Mouse (Mus musculus): ENCODE data around the gene Blvrb. TPM values are rescaled to one million over a fixed set of nuclear protein-coding genes. Genes with fewer than 3 reads are reported as not detected.

The Blvrb gene
- polyA plus RNA-seq, 1 experiment, result 25.2 TPM

- TF ChIP-seq CTCF (IDR thresholded peaks at IDR 0.05; ENCODE audit: borderline replicate concordance, insufficient read depth, low read depth, low read length) (no peak), POLR2A (IDR thresholded peaks at IDR 0.05; ENCODE audit: borderline replicate concordance, insufficient read depth, low read length) (no peak)
- no peak for DNase-seq
- 78% methylated on average over 7 of the region's 7 CpGs for WGBS
- no peaks in the 10 kb centered on the region for H3K27me3 ChIP-seq (ENCODE audit: control insufficient read depth, insufficient read depth, low read length)
- no peak overlapping the region for H3K4me3 ChIP-seq (replicated peaks; ENCODE audit: insufficient read depth, low read depth, low read length)
- H3K27ac ChIP-seq (ENCODE audit: insufficient read depth, low read length), result no peak overlapping the region
- H3K4me1 ChIP-seq (ENCODE audit: control insufficient read depth, insufficient read depth, low read length), result no peaks in the 10 kb centered on the region; the same call in 1 of the 2 replicates
Observed at GRCm38 (mm10) chr7:27478561-27478960, 30.8 kb downstream of the Blvrb start.

GRCm38 (mm10) chr7:27479750-27480149 is 32.0 kb downstream of the Blvrb start:
- no peak for DNase-seq
- no peak overlapping the region for H3K27ac ChIP-seq (ENCODE audit: insufficient read depth, low read length)
- no peak for TF ChIP-seq CTCF (IDR thresholded peaks at IDR 0.05; ENCODE audit: borderline replicate concordance, insufficient read depth, low read depth, low read length)
- TF ChIP-seq POLR2A (IDR thresholded peaks at IDR 0.05; ENCODE audit: borderline replicate concordance, insufficient read depth, low read length), result no peak
- WGBS, result 88% methylated on average over 1 of the region's 1 CpGs
- H3K4me3 ChIP-seq (replicated peaks; ENCODE audit: insufficient read depth, low read depth, low read length), result no peak overlapping the region
- no peaks in the 10 kb centered on the region; the same call in 1 of the 2 replicates for H3K4me1 ChIP-seq (ENCODE audit: control insufficient read depth, insufficient read depth, low read length)
- H3K27me3 ChIP-seq (ENCODE audit: control insufficient read depth, insufficient read depth, low read length), result no peaks in the 10 kb centered on the region

GRCm38 (mm10) chr7:27480506-27480905 is 32.7 kb downstream of the Blvrb start:
- H3K27me3 ChIP-seq (ENCODE audit: control insufficient read depth, insufficient read depth, low read length), result no peaks in the 10 kb centered on the region
- no peaks in the 10 kb centered on the region; the same call in 1 of the 2 replicates for H3K4me1 ChIP-seq (ENCODE audit: control insufficient read depth, insufficient read depth, low read length)
- WGBS, result 85% methylated on average over 3 of the region's 3 CpGs
- no peak for TF ChIP-seq CTCF (IDR thresholded peaks at IDR 0.05; ENCODE audit: borderline replicate concordance, insufficient read depth, low read depth, low read length)
- TF ChIP-seq POLR2A (IDR thresholded peaks at IDR 0.05; ENCODE audit: borderline replicate concordance, insufficient read depth, low read length), result no peak
- no peak for DNase-seq
- no peak overlapping the region; the same call in 1 of the 2 replicates for H3K27ac ChIP-seq (ENCODE audit: insufficient read depth, low read length)
- H3K4me3 ChIP-seq (replicated peaks; ENCODE audit: insufficient read depth, low read depth, low read length), result no peak overlapping the region

- H3K4me3 ChIP-seq (replicated peaks; ENCODE audit: insufficient read depth, low read depth, low read length), result peak overlapping the region; percentile 58
- H3K27ac ChIP-seq (ENCODE audit: insufficient read depth, low read length), result no peak overlapping the region; the same call in 1 of the 2 replicates
- H3K4me1 ChIP-seq (ENCODE audit: control insufficient read depth, insufficient read depth, low read length), result no peaks in the 10 kb centered on the region
- H3K27me3 ChIP-seq (ENCODE audit: control insufficient read depth, insufficient read depth, low read length), result no peaks in the 10 kb centered on the region
- 19% methylated on average over 11 of the region's 11 CpGs for WGBS
- no peak for DNase-seq
- TF ChIP-seq CTCF (IDR thresholded peaks at IDR 0.05; ENCODE audit: borderline replicate concordance, insufficient read depth, low read depth, low read length) (no peak), POLR2A (IDR thresholded peaks at IDR 0.05; ENCODE audit: borderline replicate concordance, insufficient read depth, low read length) (no peak)
Observed at GRCm38 (mm10) chr7:27480927-27481626, 33.3 kb downstream of the Blvrb start.

- Histone ChIP-seq H3K4me3 (replicated peaks; ENCODE audit: insufficient read depth, low read depth, low read length) (peak overlapping the region; percentile 58), H3K27ac (ENCODE audit: insufficient read depth, low read length) (peak overlapping the region; percentile 86), H3K27me3 (ENCODE audit: control insufficient read depth, insufficient read depth, low read length) (no peaks in the 10 kb centered on the region), H3K4me1 (ENCODE audit: control insufficient read depth, insufficient read depth, low read length) (no peaks in the 10 kb centered on the region)
- 1% methylated on average over 10 of the region's 12 CpGs for WGBS
- TF ChIP-seq POLR2A (IDR thresholded peaks at IDR 0.05; ENCODE audit: borderline replicate concordance, insufficient read depth, low read length) (peak; percentile 58; the same call in 1 of the 2 replicates), CTCF (IDR thresholded peaks at IDR 0.05; ENCODE audit: borderline replicate concordance, insufficient read depth, low read depth, low read length) (no peak)
- DNase-seq, result peak; percentile 79 to 85
Observed at GRCm38 (mm10) chr7:27481627-27481969, 33.8 kb downstream of the Blvrb start.

- 88% methylated on average over 4 of the region's 4 CpGs for WGBS
- Histone ChIP-seq H3K4me3 (replicated peaks; ENCODE audit: insufficient read depth, low read depth, low read length) (no peak overlapping the region), H3K27me3 (ENCODE audit: control insufficient read depth, insufficient read depth, low read length) (no peaks in the 10 kb centered on the region), H3K4me1 (ENCODE audit: control insufficient read depth, insufficient read depth, low read length) (peaks cover 7% of the 10 kb centered on the region; the same call in 1 of the 2 replicates), H3K27ac (ENCODE audit: insufficient read depth, low read length) (no peak overlapping the region)
- DNase-seq, result no peak
- no peak for TF ChIP-seq CTCF (IDR thresholded peaks at IDR 0.05; ENCODE audit: borderline replicate concordance, insufficient read depth, low read depth, low read length)
- no peak for TF ChIP-seq POLR2A (IDR thresholded peaks at IDR 0.05; ENCODE audit: borderline replicate concordance, insufficient read depth, low read length)
Observed at GRCm38 (mm10) chr7:27483860-27484259, 36.1 kb downstream of the Blvrb start.

- Histone ChIP-seq H3K27ac (ENCODE audit: insufficient read depth, low read length) (no peak overlapping the region), H3K4me1 (ENCODE audit: control insufficient read depth, insufficient read depth, low read length) (peaks cover 19% of the 10 kb centered on the region), H3K27me3 (ENCODE audit: control insufficient read depth, insufficient read depth, low read length) (no peaks in the 10 kb centered on the region), H3K4me3 (replicated peaks; ENCODE audit: insufficient read depth, low read depth, low read length) (peak overlapping the region; percentile 51)
- WGBS, result 4% methylated on average over 13 of the region's 13 CpGs
- TF ChIP-seq POLR2A (IDR thresholded peaks at IDR 0.05; ENCODE audit: borderline replicate concordance, insufficient read depth, low read length), result no peak
- no peak for TF ChIP-seq CTCF (IDR thresholded peaks at IDR 0.05; ENCODE audit: borderline replicate concordance, insufficient read depth, low read depth, low read length)
- DNase-seq, result peak in 1 of 2 experiments; percentile 38
Observed at GRCm38 (mm10) chr7:27486102-27486769, 38.5 kb downstream of the Blvrb start.

Measured in cerebellum, adult 2 months (tissue).